Mouse (Mus musculus) midbrain, embryonic 11.5 days (tissue): ENCODE data around the gene Eno3. TPM values are rescaled to one million over a fixed set of nuclear protein-coding genes. Genes with fewer than 3 reads are reported as not detected.

Source experiments
- ATAC-seq: fragments of 200-750 bp; cut with Nextera tagmentation; 2 replicates; pipeline ENCODE4 v1.8.0; 2017; ENCODE audit warnings: moderate TSS enrichment, moderate library complexity; ENCODE audit not compliant: low FRiP score
- DNase-seq: peaks from one replicate; pipeline ENCODE4 v3.0.0; 2015; ENCODE audit warnings: low spot score; ENCODE audit errors: missing footprints
- H3K27ac ChIP-seq: fragments of 300-500 bp; sonication (generic); 2 replicates; pipeline ENCODE4 v1.5.1; 2014; ENCODE audit warnings: low read depth, low read length
- H3K27me3 ChIP-seq: fragments of 300-500 bp; sonication (generic); 2 replicates; pipeline ENCODE4 v1.6.1; 2014; ENCODE audit warnings: mild to moderate bottlenecking, low read length, moderate library complexity, mixed read lengths; ENCODE audit not compliant: control insufficient read depth, insufficient read depth
- H3K36me3 ChIP-seq: fragments of 300-500 bp; sonication (generic); 2 replicates; pipeline ENCODE4 v1.6.1; 2014; ENCODE audit warnings: mild to moderate bottlenecking, low read length, moderate library complexity, mixed read lengths; ENCODE audit not compliant: control insufficient read depth, insufficient read depth
- H3K4me1 ChIP-seq: fragments of 300-500 bp; sonication (generic); 2 replicates; pipeline ENCODE4 v1.6.1; 2014; ENCODE audit warnings: low read length; ENCODE audit not compliant: control insufficient read depth, insufficient read depth
- H3K4me2 ChIP-seq: fragments of 300-500 bp; sonication (generic); 2 replicates; pipeline ENCODE4 v1.6.1; 2014; ENCODE audit warnings: mild to moderate bottlenecking, moderate library complexity
- H3K4me3 ChIP-seq: fragments of 300-500 bp; sonication (generic); 2 replicates; pipeline ENCODE4 v1.5.1; 2014; ENCODE audit warnings: low read depth, low read length
- H3K9ac ChIP-seq: fragments of 300-500 bp; sonication (generic); 2 replicates; pipeline ENCODE4 v1.6.1; 2014; ENCODE audit warnings: low read length
- H3K9me3 ChIP-seq: fragments of 300-500 bp; sonication (generic); 2 replicates; pipeline ENCODE4 v1.6.1; 2016; ENCODE audit warnings: low read length; ENCODE audit not compliant: control insufficient read depth
- WGBS: fragments of 180-500 bp; shearing (Covaris S2); extraction: QIAGEN DNeasy Blood & Tissue Kit; methylation state at CpG from one replicate; pipeline ENCODE4 v1.1.7; 2014; 5-methylcytosine and 5-hydroxymethylcytosine counted together
- polyA plus RNA-seq: library from polyadenylated mRNA; unstranded; fragments of >200 nt; fragmentation: Nextera tagmentation; extraction: Ambion mirVana; gene quantifications from 2 replicates; pipeline ENCODE4 v1.2.1, GENCODE M21; 2014

Eno3 gene
- polyA plus RNA-seq, 1 experiment from 2014 or later, result 14.3 TPM

GRCm38 (mm10) chr11:70621972-70622814 lies 34.8 kb upstream of the Eno3 start:
- 43% methylated on average over 7 of the region's 7 CpGs for WGBS
- H3K9ac ChIP-seq, result no peak overlapping the region
- no peak for DNase-seq

GRCm38 (mm10) chr11:70623053-70623742 lies 33.8 kb upstream of the Eno3 start:
- H3K9me3 ChIP-seq, result no peaks in the 10 kb centered on the region
- no peak overlapping the region for H3K27ac ChIP-seq
- DNase-seq (no peak), ATAC-seq (no peak)
- H3K9ac ChIP-seq, result no peak overlapping the region
- no peaks in the 10 kb centered on the region for H3K36me3 ChIP-seq
- H3K4me2 ChIP-seq, result no peak overlapping the region
- WGBS, result 88% methylated on average over 10 of the region's 10 CpGs
- H3K4me1 ChIP-seq, result no peaks in the 10 kb centered on the region
- no peak overlapping the region for H3K4me3 ChIP-seq
- H3K27me3 ChIP-seq, result no peaks in the 10 kb centered on the region

More at GRCm38 (mm10) chr11:70621972-70622814, 34.8 kb upstream of the Eno3 start:
- Histone ChIP-seq H3K4me2 (no peak overlapping the region), H3K36me3 (no peaks in the 10 kb centered on the region), H3K27ac (no peak overlapping the region), H3K4me1 (no peaks in the 10 kb centered on the region), H3K4me3 (no peak overlapping the region), H3K27me3 (no peaks in the 10 kb centered on the region), H3K9me3 (no peaks in the 10 kb centered on the region)
- no peak for ATAC-seq

- WGBS, result 49% methylated on average over 4 of the region's 4 CpGs
Measured at GRCm38 (mm10) chr11:70625473-70625872, 31.5 kb upstream of the Eno3 start.

GRCm38 (mm10) chr11:70626877-70627276 lies 30.1 kb upstream of the Eno3 start:
- DNase-seq, result no peak
- 81% methylated on average over 4 of the region's 4 CpGs for WGBS
- H3K9me3 ChIP-seq, result no peaks in the 10 kb centered on the region
- H3K9ac ChIP-seq, result no peak overlapping the region
- no peaks in the 10 kb centered on the region for H3K27me3 ChIP-seq
- no peak overlapping the region for H3K4me2 ChIP-seq
- no peak overlapping the region for H3K27ac ChIP-seq
- no peaks in the 10 kb centered on the region for H3K4me1 ChIP-seq
- no peak for ATAC-seq
- H3K4me3 ChIP-seq, result no peak overlapping the region
- H3K36me3 ChIP-seq, result no peaks in the 10 kb centered on the region

More at GRCm38 (mm10) chr11:70625473-70625872, 31.5 kb upstream of the Eno3 start:
- Histone ChIP-seq H3K27ac (no peak overlapping the region), H3K9ac (no peak overlapping the region), H3K9me3 (no peaks in the 10 kb centered on the region), H3K4me3 (no peak overlapping the region), H3K4me2 (no peak overlapping the region), H3K4me1 (no peaks in the 10 kb centered on the region), H3K36me3 (no peaks in the 10 kb centered on the region), H3K27me3 (no peaks in the 10 kb centered on the region)
- no peak for ATAC-seq
- peak; percentile 94 for DNase-seq

- no peak overlapping the region for H3K4me3 ChIP-seq
- H3K9ac ChIP-seq, result no peak overlapping the region
- no peaks in the 10 kb centered on the region for H3K9me3 ChIP-seq
- no peak overlapping the region for H3K27ac ChIP-seq
- no peak overlapping the region for H3K4me2 ChIP-seq
- WGBS, result 84% methylated on average over 2 of the region's 2 CpGs
- DNase-seq (no peak), ATAC-seq (no peak)
- no peaks in the 10 kb centered on the region for H3K36me3 ChIP-seq
- no peaks in the 10 kb centered on the region for H3K4me1 ChIP-seq
- H3K27me3 ChIP-seq, result no peaks in the 10 kb centered on the region
Measured at GRCm38 (mm10) chr11:70628431-70628830, 28.6 kb upstream of the Eno3 start.

- no peak overlapping the region for H3K9ac ChIP-seq
- H3K4me2 ChIP-seq, result no peak overlapping the region
- no peak for DNase-seq
- 58% methylated on average over 5 of the region's 5 CpGs for WGBS
- no peaks in the 10 kb centered on the region for H3K4me1 ChIP-seq
- H3K27ac ChIP-seq, result no peak overlapping the region
- ATAC-seq, result no peak
- no peak overlapping the region for H3K4me3 ChIP-seq
- no peaks in the 10 kb centered on the region for H3K9me3 ChIP-seq
- no peaks in the 10 kb centered on the region for H3K27me3 ChIP-seq
- no peaks in the 10 kb centered on the region for H3K36me3 ChIP-seq
Measured at GRCm38 (mm10) chr11:70629557-70629956, 27.4 kb upstream of the Eno3 start.

GRCm38 (mm10) chr11:70630129-70630528 lies 26.9 kb upstream of the Eno3 start:
- Histone ChIP-seq H3K4me1 (no peaks in the 10 kb centered on the region), H3K9ac (no peak overlapping the region), H3K4me2 (no peak overlapping the region), H3K27ac (no peak overlapping the region), H3K27me3 (no peaks in the 10 kb centered on the region), H3K4me3 (no peak overlapping the region), H3K36me3 (no peaks in the 10 kb centered on the region), H3K9me3 (no peaks in the 10 kb centered on the region)
- DNase-seq (no peak), ATAC-seq (no peak)
- 72% methylated on average over 7 of the region's 7 CpGs for WGBS

GRCm38 (mm10) chr11:70635601-70636000 lies 21.4 kb upstream of the Eno3 start:
- ATAC-seq, result no peak
- 86% methylated on average over 4 of the region's 4 CpGs for WGBS
- no peak overlapping the region for H3K27ac ChIP-seq

GRCm38 (mm10) chr11:70637764-70638163 lies 19.2 kb upstream of the Eno3 start:
- H3K4me2 ChIP-seq, result no peak overlapping the region
- H3K27ac ChIP-seq, result no peak overlapping the region
- no peak for DNase-seq
- H3K9me3 ChIP-seq, result no peaks in the 10 kb centered on the region
- ATAC-seq, result no peak
- H3K36me3 ChIP-seq, result no peaks in the 10 kb centered on the region
- no peaks in the 10 kb centered on the region for H3K27me3 ChIP-seq
- H3K4me1 ChIP-seq, result no peaks in the 10 kb centered on the region
- 94% methylated on average over 1 of the region's 1 CpGs for WGBS
- no peak overlapping the region for H3K9ac ChIP-seq
- H3K4me3 ChIP-seq, result no peak overlapping the region

More at GRCm38 (mm10) chr11:70635601-70636000, 21.4 kb upstream of the Eno3 start:
- no peak for DNase-seq
- no peak overlapping the region for H3K4me2 ChIP-seq
- H3K4me1 ChIP-seq, result no peaks in the 10 kb centered on the region
- no peak overlapping the region for H3K4me3 ChIP-seq
- no peaks in the 10 kb centered on the region for H3K27me3 ChIP-seq
- H3K9ac ChIP-seq, result no peak overlapping the region
- H3K9me3 ChIP-seq, result no peaks in the 10 kb centered on the region
- no peaks in the 10 kb centered on the region for H3K36me3 ChIP-seq
